Mouse (Mus musculus) common myeloid progenitor, adult 5-6 weeks (primary cell): Measurements from ENCODE around the gene Mcm6. TPM values are rescaled to one million over a fixed set of nuclear protein-coding genes. Genes with fewer than 3 reads are reported as not detected.

Experiments
- total RNA-seq: library from RNA; stranded (forward); fragments of 200-1000, 187-1606 nt; gene quantifications from 2 replicates; pipeline ENCODE4 v1.2.3, GENCODE M21; 2017

Mcm6 gene
- total RNA-seq, 1 experiment from 2014 or later, result 502 TPM

Other genes with a start within 250 kb of the Mcm6 start
- 100 and 140 TPM in 2 replicates for gene Ubxn4, start 115.7 kb downstream of the Mcm6 start, total RNA-seq
- 0.05 and 0.10 TPM in 2 replicates for gene Lct, start 31.3 kb downstream of the Mcm6 start, total RNA-seq
- 292 TPM in 2 replicates for gene Dars, start 57.7 kb upstream of the Mcm6 start, total RNA-seq
- gene Cxcr4, start 232.6 kb upstream of the Mcm6 start, total RNA-seq, result 77.8 and 110 TPM in 2 replicates